Mouse (Mus musculus): ENCODE results near the gene Mmp15.

DNA sequence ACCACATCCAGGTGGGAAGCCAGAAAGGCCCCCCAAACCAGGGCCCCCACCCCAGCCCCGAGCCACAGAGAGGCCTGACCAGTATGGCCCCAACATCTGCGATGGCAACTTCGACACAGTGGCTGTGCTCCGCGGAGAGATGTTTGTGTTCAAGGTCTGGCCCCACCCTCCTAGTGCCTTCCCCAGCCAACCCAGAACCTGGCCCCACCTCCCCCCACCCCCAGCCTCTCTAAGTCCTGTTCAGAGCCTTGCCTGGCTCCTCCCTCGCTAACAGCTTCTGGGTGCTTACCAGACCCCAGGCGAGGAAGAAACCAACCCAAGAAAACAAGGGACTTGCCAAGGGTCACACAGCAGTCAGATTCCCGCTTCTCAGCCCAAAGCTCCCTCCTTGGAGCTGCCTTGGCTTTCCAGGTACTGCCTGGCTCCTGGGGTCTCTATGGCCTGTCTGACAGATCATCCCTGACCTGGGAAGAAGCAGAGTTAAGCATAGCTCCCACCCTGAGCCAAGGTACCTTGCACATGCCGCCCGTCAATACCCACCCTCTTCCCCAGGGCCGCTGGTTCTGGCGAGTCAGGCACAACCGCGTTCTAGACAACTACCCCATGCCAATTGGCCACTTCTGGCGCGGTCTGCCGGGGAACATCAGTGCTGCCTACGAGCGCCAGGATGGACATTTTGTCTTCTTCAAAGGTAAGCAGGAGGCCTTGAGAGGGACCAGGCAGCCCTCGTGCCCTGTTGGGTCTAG is 17.7 kb downstream of the Mmp15 start:
- TF ChIP-seq EP300 (IDR thresholded peaks at IDR 0.05) = no peak
- TF ChIP-seq CTCF (IDR thresholded peaks at IDR 0.05) = no peak

All from lung, postnatal 0 days (tissue).